Mouse (Mus musculus) embryonic facial prominence, embryonic 15.5 days (tissue): ENCODE results near the gene Prps2. TPM values are rescaled to one million over a fixed set of nuclear protein-coding genes. Genes with fewer than 3 reads are reported as not detected.
"Not testable (repeated sequence)": the region's sequence is repeated elsewhere in the genome, so short reads cannot be mapped to it uniquely, and the experiment has no call there.

ENCODE experiments used
- ATAC-seq: fragments of 200-750 bp; cut with Nextera tagmentation; 2 replicates; pipeline ENCODE4 v1.8.0; 2017; ENCODE audit warnings: low read depth, moderate TSS enrichment; ENCODE audit not compliant: insufficient number of reproducible peaks, low FRiP score, low TSS enrichment
- H3K27ac ChIP-seq: fragments of 300-500 bp; sonication (generic); replicated peaks from 2 replicates; pipeline ENCODE4 v1.5.1; 2015; ENCODE audit warnings: mild to moderate bottlenecking, inconsistent platforms
- H3K27me3 ChIP-seq: fragments of 300-500 bp; sonication (generic); 2 replicates; pipeline ENCODE4 v1.6.1; 2015; ENCODE audit warnings: inconsistent platforms
- H3K36me3 ChIP-seq: fragments of 300-500 bp; sonication (generic); 2 replicates; pipeline ENCODE4 v1.6.1; 2015; ENCODE audit warnings: mild to moderate bottlenecking, inconsistent platforms
- H3K4me1 ChIP-seq: fragments of 300-500 bp; sonication (generic); 2 replicates; pipeline ENCODE4 v1.6.1; 2015; ENCODE audit warnings: inconsistent platforms
- H3K4me2 ChIP-seq: fragments of 300-500 bp; sonication (generic); replicated peaks from 2 replicates; pipeline ENCODE4 v1.6.1; 2015; ENCODE audit warnings: mild to moderate bottlenecking, inconsistent platforms
- H3K4me3 ChIP-seq: fragments of 300-500 bp; sonication (generic); replicated peaks from 2 replicates; pipeline ENCODE4 v1.5.1; 2015; ENCODE audit warnings: mild to moderate bottlenecking, inconsistent platforms
- H3K9ac ChIP-seq: fragments of 300-500 bp; sonication (generic); 2 replicates; pipeline ENCODE4 v1.6.1; 2015; ENCODE audit warnings: inconsistent platforms
- H3K9me3 ChIP-seq: fragments of 300-500 bp; sonication (generic); replicated peaks from 2 replicates; pipeline ENCODE4 v1.6.1; 2016; ENCODE audit warnings: inconsistent platforms
- WGBS: fragments of 180-500 bp; shearing (Covaris S2); methylation state at CpG from one replicate; pipeline ENCODE4 v1.1.7; 2015; 5-methylcytosine and 5-hydroxymethylcytosine counted together
- polyA plus RNA-seq: library from polyadenylated mRNA; unstranded; fragments of >200 nt; fragmentation: Nextera tagmentation; extraction: Ambion mirVana; gene quantifications from 2 replicates; pipeline ENCODE4 v1.2.1, GENCODE M21; 2015

Prps2 gene
- polyA plus RNA-seq, 1 experiment from 2014 or later: 15.3 TPM

DNA sequence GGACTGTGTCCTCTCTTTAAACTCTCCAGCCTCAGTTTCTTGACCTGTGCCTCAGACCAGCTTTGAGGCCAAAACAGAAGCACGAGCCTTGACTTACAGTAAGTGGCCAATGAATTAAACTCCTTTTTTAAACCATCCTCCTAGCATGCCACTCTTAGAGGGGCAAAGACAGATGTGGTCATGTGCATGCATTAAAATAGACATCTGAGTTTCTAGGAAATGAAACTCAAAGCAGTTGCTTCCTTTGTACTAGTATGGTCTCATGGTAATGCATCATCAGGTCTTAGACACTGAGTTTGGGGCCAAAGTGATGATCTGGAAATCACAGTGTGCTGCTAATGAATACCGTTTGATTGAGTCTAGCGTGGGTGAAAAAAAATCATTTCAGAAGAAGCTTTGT is 54.0 kb downstream of the Prps2 start:
- Histone ChIP-seq H3K27me3 (0 out of 2 replicates have a peak, but pooled peaks cover 3% of the 10 kb centered on the region), H3K9me3 (no peaks in the 10 kb centered on the region), H3K4me3 (no peak overlapping the region), H3K9ac (no peak overlapping the region), H3K27ac (no peak overlapping the region), H3K4me2 (no peak overlapping the region), H3K4me1 (no peaks in the 10 kb centered on the region), H3K36me3 (no peaks in the 10 kb centered on the region)
- ATAC-seq: no peak
- WGBS: 84% methylated on average over 3 of the region's 3 CpGs

DNA sequence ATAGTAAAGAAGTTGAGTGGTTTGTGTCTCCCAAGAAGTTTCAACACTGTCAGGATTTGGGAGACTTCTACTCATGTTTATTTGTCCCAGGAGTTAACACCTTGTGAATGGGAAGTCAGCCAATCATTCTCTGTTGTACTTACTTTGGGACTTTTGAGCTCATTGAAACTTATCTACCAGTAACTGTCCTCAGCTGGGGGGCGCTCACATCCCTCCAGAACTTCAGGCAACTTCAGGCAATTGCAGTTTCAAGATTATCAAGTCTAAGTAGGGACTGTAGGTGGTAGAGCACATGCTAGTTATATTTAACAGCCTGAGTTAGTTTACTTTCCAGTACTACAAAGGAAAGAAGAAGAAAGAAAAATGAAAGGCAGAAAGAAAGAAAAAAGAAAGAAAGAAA is 58.8 kb downstream of the Prps2 start:
- Histone ChIP-seq H3K4me3 (no peak overlapping the region), H3K36me3 (no peaks in the 10 kb centered on the region), H3K9ac (no peak overlapping the region), H3K27me3 (0 out of 2 replicates have a peak, but pooled peaks cover 6% of the 10 kb centered on the region), H3K4me1 (no peaks in the 10 kb centered on the region), H3K4me2 (no peak overlapping the region), H3K27ac (no peak overlapping the region), H3K9me3 (no peaks in the 10 kb centered on the region)
- 35% methylated on average over 1 of the region's 1 CpGs for WGBS
- ATAC-seq: no peak

DNA sequence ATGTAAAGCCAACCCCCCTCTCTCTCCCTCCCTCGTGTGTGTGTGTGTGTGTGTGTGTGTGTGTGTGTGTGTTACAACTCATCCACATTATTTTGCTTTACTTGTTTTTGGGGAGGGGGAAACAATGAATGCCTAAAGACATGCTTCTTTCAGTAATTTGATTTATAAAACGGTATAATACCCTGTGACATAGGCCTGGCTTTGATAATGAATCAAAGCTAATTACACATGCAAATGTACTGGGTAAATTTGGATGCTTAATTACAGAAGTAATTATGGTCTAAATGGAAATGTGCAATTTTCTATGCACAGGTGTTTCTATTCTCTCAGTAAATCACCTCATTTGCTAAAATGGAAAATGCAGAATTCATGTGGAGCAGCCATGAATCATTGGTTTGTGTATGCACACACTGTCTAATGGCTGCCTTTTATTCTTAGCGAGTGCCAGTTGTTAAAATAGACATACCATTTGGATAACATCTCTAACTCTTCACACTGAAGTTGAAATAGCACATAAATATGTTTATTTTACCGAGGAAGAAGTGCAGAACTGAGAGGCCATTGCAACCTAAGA is 61.2 kb downstream of the Prps2 start:
- 0 out of 2 replicates have a peak, but pooled peaks cover 6% of the 10 kb centered on the region for H3K27me3 ChIP-seq
- no peak overlapping the region for H3K9ac ChIP-seq
- H3K27ac ChIP-seq: no peak overlapping the region
- no peak overlapping the region for H3K4me2 ChIP-seq
- H3K9me3 ChIP-seq: no peaks in the 10 kb centered on the region
- no peak for ATAC-seq
- no peaks in the 10 kb centered on the region for H3K36me3 ChIP-seq
- H3K4me3 ChIP-seq: no peak overlapping the region
- no peaks in the 10 kb centered on the region for H3K4me1 ChIP-seq
- WGBS: 54% methylated on average over 4 of the region's 4 CpGs

DNA sequence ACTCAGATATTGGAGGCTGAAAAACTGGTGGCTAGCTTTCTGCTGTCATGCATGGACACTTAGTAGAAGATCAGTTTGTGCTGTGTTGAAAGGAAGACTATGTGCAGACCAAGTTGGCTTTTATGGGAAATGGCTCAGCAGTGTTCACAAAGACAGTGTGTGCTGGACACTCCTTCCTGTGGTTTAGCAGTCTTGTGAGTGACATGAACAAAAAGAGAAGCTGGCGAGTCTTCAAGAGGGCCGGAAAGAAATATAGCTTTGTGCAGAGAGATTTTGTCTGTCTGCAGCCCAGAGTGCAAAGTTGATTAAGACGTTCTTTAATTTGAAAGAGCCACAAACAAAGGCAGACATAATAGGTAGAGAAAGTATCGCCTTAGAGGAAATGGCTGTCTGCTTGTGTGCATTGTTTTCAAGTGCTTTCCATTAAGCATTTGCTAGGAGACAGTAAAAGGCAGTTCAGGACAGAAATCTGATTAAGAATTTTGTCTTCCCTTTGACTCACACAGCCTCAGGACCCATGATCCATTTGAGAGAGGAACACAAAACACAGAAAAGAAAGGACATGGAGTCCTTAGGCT is 63.6 kb downstream of the Prps2 start:
- Histone ChIP-seq H3K4me3 (no peak overlapping the region), H3K4me1 (no peaks in the 10 kb centered on the region), H3K4me2 (no peak overlapping the region), H3K9me3 (no peaks in the 10 kb centered on the region), H3K27me3 (0 out of 2 replicates have a peak, but pooled peaks cover 3% of the 10 kb centered on the region), H3K9ac (no peak overlapping the region), H3K27ac (no peak overlapping the region), H3K36me3 (no peaks in the 10 kb centered on the region)
- no peak for ATAC-seq
- 56% methylated on average over 4 of the region's 4 CpGs for WGBS

DNA sequence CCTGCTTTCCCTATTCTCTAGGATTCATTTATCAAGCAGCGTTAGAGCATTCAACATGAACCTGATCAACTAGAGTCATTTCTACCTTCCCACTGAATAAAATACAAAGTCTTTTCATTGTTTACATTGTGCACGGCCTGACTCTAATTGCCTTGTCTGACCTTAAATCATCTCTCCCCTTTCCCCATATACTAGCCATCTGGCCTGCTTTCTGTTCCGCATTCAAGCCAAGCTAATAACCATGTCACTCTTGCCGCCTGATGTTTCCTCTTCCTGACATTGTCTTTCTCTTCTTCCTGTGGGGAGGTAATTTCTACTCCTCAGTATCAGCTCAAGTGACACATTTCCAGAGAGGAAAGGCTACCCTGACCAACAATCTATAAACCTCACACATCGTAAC is 66.8 kb downstream of the Prps2 start:
- Histone ChIP-seq H3K4me2 (no peak overlapping the region), H3K36me3 (no peaks in the 10 kb centered on the region), H3K4me3 (no peak overlapping the region), H3K27me3 (0 out of 2 replicates have a peak, but pooled peaks cover 2% of the 10 kb centered on the region), H3K27ac (no peak overlapping the region), H3K9me3 (no peaks in the 10 kb centered on the region), H3K9ac (no peak overlapping the region), H3K4me1 (no peaks in the 10 kb centered on the region)
- 65% methylated on average over 5 of the region's 5 CpGs for WGBS
- ATAC-seq: no peak

DNA sequence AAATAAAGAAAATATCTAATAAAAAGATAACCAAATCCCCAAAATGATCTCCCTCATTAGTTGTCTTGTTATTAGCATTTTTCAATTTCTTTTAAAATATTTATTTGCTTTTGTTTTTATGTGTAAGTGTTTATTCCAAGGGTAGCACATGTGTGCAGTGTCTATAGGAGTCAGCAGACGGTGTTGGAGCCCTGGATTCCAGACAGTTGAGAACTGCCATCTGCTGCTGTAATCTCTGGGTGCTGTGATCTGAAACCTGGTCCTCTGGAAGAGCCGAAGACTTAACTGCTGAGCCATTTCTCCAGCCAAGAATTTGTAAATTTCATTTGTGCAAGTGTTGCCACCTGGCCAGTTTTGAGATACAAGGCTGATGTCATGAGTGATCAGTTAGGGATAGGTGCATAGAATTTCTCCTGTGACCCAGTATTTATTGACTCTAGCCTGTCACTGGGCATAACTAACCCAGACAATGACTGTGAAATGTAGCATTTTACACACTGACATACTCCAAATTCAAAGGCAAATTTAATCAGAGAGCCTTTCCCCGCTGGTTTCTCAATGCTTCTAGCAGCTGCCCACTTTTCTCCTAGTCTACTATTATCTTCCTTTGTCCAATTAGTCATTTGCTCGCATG is 67.3 kb downstream of the Prps2 start:
- Histone ChIP-seq H3K27me3 (no peaks in the 10 kb centered on the region), H3K4me1 (no peaks in the 10 kb centered on the region), H3K9me3 (no peaks in the 10 kb centered on the region), H3K27ac (no peak overlapping the region), H3K4me3 (no peak overlapping the region), H3K4me2 (no peak overlapping the region), H3K36me3 (no peaks in the 10 kb centered on the region), H3K9ac (no peak overlapping the region)
- no peak for ATAC-seq
- 69% methylated on average over 4 of the region's 4 CpGs for WGBS

DNA sequence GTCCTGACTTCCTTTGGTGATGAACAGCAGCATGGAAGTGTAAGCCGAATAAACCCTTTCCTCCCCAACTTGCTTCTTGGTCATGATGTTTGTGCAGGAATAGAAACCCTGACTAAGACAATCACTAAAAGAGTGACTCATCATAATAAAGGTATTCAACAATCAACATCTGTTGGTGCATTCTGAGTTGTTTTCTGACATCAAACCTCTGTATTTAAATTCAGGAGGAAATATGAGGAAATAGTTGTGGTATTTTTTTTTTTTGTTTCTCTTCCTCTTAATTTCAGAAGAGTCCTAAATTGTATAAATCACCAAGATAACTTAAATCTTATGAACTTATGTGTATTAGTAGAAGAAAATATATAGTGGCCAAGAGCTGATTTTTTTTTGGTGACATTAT is 80.5 kb downstream of the Prps2 start:
- H3K4me3 ChIP-seq, H3K4me1 ChIP-seq, H3K9ac ChIP-seq, ATAC-seq, H3K27ac ChIP-seq, H3K36me3 ChIP-seq, H3K9me3 ChIP-seq, H3K4me2 ChIP-seq, H3K27me3 ChIP-seq: not testable (repeated sequence)
- WGBS: 100% methylated on average over 1 of the region's 1 CpGs

Other genes starting within 250 kb of the Prps2 start
- gene Tmsb4x, start 173.4 kb downstream of the Prps2 start, polyA plus RNA-seq: 2,315 and 2,583 TPM in 2 replicates
- 0.44 and 0.72 TPM in 2 replicates for gene Tlr8, start 118.4 kb downstream of the Prps2 start, polyA plus RNA-seq
- 1.2 and 1.4 TPM in 2 replicates for gene Tlr7, start 52.2 kb downstream of the Prps2 start, polyA plus RNA-seq